Mouse (Mus musculus) liver, adult (tissue): Measurements from ENCODE around the gene Ccdc84.

Source experiments
- GATA4 ChIP-seq: IDR thresholded peaks from 2 replicates; pipeline ENCODE4 v1.6.1; 2014; ENCODE audit warnings: mild to moderate bottlenecking, low read length; ENCODE audit not compliant: insufficient replicate concordance

The Ccdc84 gene

DNA sequence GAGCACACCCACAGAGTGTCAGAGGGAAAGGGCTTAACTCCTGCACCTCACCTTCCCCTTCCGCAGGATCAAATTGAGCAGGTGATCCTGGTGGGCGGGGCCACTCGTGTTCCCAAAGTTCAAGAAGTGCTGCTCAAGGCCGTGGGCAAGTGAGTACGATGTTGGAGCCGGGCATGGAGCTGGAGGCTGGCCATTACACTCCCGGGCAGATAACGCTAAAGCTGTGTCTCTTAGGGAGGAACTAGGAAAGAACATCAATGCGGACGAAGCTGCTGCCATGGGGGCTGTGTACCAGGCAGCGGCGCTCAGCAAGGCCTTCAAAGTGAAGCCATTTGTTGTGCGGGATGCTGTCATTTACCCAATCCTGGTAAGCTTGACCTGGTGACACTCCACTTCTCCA is 33.8 kb downstream of the Ccdc84 start:
- TF ChIP-seq GATA4, result no peak

DNA sequence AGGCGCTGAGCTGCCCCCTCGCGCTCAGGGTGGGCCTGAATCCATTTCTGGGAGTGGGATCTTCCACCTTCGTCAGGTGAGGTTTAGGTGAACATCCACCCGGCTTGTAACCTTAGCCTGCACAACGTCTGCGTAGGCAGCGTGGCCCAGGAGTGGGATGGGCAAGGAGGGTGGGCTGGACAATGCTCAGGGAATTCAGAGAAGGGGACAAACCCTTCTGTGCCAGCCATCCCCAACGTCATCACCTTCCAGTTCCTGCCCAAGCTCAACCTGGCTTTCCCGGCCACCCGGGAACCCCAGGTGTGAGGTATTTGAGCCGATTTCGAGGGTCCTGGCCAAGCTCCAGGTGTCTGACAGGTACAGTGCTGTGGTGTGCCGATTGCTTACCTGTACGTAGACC is 38.5 kb downstream of the Ccdc84 start:
- TF ChIP-seq GATA4, result no peak

DNA sequence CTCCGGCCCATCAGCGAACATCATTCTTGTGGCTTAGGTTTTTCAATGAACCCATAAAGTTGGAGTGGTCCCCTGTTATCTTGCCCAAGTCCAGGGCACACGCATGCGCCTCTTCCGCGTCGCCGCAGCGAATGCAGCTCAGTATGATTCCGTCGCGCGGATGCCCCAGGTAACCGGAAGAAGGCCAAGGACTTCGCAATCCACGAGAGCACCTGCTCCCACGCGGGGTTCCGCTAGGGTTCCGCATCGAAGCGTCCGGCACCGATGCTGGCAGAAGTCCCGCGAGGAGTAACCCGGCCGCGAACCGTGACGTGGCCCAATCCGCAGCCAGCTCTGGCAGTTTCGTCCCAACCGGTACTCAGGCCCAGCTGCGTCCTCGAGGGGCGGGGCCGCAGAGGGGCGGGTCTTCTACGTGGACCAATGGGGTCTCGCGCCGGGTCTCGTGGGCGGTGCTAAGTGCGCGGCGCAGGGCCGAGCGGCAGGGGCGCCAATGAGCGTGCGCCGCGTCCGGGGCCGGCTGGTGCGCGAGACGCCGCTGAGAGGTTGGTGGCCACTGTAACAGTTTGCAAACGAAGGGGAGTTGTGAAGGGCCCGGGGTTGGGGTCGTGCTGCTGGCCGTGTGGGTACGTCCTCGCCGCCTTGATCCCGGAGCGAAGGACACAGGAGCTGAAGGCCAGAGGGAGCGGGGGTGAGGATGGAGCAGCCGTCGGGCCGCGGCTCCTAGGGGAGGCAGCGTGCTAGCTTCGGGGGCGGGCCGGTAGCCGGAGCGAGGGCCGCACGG is 39.1 kb downstream of the Ccdc84 start, which contains the start of gene Hyou1:
Gene Hyou1 (plus strand): TSS at position 437 of the 781 bp plus-strand sequence.
- peak; percentile 76; the same call in 1 of the 2 replicates for TF ChIP-seq GATA4

DNA sequence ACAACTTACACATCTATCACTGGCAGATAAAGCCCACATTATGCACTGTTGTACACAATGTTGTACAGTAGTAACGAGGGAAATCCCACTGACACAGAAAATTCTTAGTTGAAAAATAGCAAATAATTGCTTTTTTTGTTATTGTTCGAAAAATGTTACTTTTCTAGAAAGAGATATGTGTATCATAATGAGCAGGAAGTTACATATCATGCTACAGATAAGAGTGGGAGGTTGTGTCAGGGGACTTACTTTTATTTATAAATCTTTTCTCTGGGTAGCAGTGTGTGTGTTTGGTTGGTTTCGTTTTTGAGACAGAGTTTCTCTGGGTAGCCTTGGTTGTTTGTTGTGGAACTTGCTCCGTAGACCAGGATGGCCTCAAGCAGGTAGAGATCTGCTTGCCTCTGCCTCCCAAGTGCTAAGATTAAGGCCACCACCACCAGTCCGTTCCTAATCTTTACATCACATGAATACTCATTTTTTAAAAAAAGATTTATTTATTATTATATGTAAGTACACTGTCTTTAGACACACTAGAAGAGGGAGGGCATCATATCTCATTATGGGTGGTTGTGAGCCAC is 40.1 kb downstream of the Ccdc84 start:
- TF ChIP-seq GATA4, result no peak

DNA sequence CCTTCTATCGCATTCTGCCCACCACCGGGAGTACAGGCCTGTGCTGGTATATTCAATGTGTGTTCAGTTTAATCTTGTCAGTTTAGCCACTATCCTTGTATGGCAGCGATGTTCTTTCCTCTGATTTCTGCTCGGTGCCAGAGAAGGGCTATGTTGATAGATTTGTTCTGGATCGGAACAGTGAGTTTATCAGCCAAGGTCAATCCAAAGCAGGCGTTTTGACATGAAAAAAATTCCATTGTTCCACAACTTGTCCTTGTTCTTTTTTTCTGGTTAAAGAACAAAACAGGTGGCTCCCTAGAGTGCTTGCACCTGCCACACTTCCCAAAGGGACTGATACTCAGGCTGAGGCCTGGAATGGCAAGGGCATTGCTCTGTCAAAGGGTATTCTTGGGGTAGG is 42.2 kb downstream of the Ccdc84 start:
- TF ChIP-seq GATA4, result no peak

DNA sequence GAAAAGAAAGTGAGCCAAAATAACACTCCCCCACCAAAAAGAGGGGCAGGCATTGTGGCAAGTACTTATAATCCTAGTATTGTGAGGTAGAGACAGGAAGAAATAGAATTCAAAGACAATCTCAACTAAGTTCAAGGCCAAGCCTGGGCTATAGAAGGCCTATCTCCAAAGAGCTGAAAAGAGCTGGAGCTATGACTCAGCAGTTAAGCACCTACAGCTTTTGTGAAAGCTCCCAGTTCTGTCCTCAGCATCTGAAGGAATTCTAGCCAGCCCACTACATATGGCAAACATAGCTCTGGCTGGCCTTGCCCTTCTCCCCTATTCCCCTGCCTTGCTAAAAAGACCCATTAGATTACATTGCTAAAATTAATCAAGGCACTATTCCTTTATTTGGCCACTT is 45.0 kb downstream of the Ccdc84 start:
- no peak for TF ChIP-seq GATA4

DNA sequence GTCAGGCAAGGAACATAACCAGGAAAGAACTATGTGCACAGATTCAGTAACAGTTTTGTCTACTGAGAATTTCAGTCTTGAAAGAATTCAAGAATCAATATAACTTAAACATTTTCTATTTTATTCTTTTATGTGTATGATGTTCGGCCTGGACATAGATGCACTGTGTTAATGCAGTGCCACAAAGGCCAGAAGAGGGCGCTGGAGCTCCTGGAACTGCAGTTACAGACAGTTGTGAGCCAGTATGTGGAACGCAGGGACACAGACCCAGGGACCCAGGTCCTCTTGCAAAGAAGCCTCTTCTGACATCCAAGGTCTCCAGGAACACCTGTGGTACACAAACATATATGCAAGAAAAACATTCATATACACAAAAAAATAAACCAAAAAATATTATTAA is 53.9 kb downstream of the Ccdc84 start:
- no peak for TF ChIP-seq GATA4

DNA sequence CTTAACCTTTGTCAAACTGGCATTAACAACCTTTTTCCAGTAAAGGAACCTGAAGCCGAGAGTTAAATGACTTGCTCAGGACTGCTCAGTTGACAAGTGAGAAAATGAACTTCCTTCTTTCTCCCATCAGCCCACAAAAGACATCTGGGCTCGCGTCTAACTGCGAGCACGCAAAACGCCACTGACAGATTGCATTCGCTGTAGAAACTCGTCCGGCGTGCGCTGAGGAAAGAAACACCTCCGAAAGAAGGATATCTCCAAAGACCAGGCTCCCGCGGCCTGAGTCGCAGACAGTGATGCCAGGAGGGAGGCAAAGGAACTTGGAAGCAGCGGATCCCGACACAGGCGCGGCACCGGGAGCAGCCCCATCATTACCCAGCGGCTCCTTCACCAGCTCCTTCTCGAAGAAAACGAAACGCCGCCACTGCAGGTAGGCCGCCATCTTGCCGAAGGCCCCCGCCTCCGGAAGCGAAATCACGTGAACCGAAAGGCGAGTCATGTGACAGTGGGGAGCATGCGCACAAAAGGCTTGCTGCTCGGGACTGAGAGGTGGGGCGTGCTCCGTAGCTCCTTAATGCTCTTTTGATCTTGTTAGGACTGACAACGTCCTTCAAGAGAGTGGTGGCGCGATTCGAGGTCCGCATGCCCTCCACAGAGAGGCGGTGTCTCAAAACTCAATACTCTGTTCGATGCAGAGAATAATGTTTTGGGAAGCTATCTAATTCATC is 57.0 kb downstream of the Ccdc84 start, which contains the start of gene Vps11:
Gene Vps11 (minus strand): TSS at position 481 of the 728 bp plus-strand sequence.
- TF ChIP-seq GATA4, result peak; percentile 32; the same call in 1 of the 2 replicates
